Mouse (Mus musculus) gastrocnemius, postnatal 4 days (tissue): Measurements from ENCODE around the gene Plch1. TPM values are rescaled to one million over a fixed set of nuclear protein-coding genes. Genes with fewer than 3 reads are reported as not detected.

ENCODE experiments used
- DNase-seq, 2 experiments: peaks; one replicate each; pipeline ENCODE4 v3.0.0; 2021 to 2022; ENCODE audit warnings: low spot score in 2 of 2, mixed read lengths in 2 of 2
- total RNA-seq, 2 experiments: library from RNA; stranded (reverse); gene quantifications; 2 replicates each; pipeline ENCODE4 v1.2.3; 2021

The Plch1 gene
- total RNA-seq, 2 experiments from 2014 or later, result 0.31 to 0.61 TPM

DNA sequence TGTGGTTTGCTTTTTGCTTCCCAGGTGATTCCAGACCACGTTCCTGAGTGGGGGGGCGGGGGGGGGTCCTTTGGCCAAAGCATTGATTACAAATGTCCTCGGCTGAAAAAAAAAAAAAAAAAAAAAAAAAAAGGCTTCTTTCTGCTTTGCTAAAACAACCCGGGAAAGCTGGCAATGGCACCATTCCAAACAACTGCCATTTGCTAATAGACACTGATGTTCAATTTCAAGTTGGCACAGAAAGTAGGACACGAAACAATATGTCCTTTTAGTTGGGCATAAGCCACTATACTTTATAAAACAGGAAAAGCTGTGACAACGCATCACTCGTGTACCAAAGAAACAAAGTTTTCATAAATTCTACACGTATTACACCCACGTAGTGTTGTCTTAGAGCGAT is 36.6 kb downstream of the Plch1 start:
- no peak for DNase-seq

GRCm38 (mm10) chr3:63852828-63853227 is 46.4 kb downstream of the Plch1 start:
- DNase-seq, result no peak

GRCm38 (mm10) chr3:63851125-63851698 is 48.1 kb downstream of the Plch1 start:
- no peak for DNase-seq

DNA sequence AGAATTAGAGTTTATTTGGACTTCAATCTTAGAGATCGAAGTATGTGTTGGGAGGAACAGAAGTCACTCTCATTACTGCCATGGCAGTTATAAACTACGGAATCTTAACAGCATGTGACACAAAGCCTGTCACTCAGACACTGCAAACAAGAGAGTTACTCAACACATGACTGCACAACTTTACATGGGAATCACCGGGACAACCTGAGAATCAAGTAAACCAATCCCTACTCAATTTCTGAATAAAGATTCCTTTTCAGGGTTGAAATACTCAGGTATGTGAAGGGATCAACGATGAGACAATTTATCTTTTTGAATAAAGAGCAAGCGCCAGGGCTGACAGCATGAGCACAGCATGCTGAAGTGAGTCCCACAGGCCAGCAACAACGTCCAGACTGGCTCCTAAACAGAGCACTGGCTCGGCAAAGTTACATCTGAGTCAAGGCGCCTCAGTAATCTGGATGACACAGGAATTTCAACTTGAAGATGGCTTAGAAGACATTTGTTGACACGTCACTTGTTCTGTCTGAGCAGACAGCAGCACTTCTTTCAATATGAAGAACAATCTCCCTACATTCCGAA is 49.4 kb downstream of the Plch1 start:
- no peak for DNase-seq

- no peak for DNase-seq
Measured at GRCm38 (mm10) chr3:63844141-63844540, 55.1 kb downstream of the Plch1 start.

- no peak for DNase-seq
Measured at GRCm38 (mm10) chr3:63842436-63842835, 56.8 kb downstream of the Plch1 start.

DNA sequence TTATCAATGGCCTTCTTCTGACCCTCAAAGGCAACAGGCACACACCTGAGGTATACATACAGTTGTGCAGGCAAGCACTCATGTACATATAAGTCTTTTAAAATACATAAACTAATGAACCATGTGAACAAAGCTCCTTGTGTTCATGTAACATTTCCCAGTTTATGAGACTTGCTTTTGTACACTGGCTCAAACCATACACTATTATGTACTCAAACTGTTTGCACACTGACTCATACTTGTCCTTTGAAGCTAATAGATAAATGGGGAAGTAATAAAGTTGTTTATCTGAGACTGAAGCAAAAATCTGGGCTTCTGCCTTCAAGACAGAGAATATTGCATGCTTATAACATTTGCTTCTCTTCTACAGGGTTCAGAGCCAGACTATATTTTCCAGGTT is 61.5 kb downstream of the Plch1 start:
- DNase-seq, result no peak

GRCm38 (mm10) chr3:63836937-63837632 is 62.2 kb downstream of the Plch1 start:
- DNase-seq, result no peak

DNA sequence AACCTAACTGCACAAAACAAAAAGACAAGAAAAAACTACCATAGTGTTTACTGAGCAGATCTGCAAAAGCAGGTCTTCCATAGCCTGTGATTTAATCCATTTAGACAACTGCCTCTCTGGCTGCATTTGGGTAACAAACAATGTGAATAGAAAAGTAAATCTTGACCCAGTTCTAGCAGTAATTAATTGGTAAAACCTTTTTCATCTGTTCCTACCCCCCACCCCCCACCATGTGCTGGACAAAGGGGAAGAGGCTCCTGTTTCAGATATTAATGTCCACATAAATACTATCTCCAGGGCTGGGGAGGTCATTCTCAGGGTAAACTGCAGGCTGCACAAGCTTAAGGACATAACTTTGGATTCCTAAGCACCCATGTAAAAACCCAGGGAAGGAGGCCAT is 63.5 kb downstream of the Plch1 start:
- no peak for DNase-seq

DNA sequence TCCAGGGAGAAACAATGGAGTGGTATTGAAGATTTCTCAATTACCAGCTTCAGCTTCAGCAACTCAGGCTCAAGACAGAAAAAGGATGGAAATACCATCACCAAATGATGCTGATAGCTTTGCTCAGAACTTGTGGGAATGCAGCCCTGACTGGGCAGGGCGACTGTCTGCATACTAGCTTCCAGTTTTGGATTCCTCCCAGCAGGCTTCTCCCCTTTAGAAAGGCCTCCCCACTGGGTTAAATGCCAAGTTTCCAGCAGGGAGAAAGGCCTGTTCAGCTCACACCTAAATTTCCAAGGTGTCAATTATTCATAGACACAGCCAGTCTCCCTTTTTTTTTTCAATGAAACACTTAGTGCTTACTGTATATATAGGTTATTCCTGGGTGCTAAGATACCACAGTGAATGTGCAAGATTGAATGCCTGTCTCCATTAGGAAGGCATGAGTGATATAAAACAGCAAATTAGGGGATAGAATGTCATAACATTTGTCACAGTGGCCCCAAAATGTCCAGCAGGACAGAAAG is 75.3 kb downstream of the Plch1 start:
- DNase-seq, result peak in 1 of 2 experiments; percentile 12

DNA sequence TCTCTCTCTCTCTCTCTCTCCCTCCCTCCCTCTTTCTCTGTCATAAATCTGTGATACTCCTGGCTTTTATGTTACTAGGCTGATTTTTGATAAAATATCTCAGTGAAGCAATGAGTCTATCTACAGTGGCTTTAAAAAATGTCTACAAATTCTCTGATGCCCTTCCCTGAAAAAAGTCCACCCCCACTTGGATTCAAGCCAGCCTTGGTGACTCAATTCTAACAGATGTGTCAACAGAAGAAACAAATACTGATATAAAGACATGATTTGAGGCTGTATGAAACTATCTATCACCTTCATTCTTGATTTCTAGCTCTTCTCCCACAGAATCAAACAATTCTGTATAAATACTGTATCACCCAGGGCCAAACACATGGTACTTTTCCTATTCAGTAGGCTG is 76.6 kb downstream of the Plch1 start:
- no peak for DNase-seq

GRCm38 (mm10) chr3:63815131-63815530 is 84.1 kb downstream of the Plch1 start:
- DNase-seq, result no peak

- DNase-seq, result no peak
Measured at GRCm38 (mm10) chr3:63814203-63814602, 85.1 kb downstream of the Plch1 start.

- no peak for DNase-seq
Measured at GRCm38 (mm10) chr3:63806906-63807305, 92.4 kb downstream of the Plch1 start.

- no peak for DNase-seq
Measured at GRCm38 (mm10) chr3:63805496-63805895, 93.8 kb downstream of the Plch1 start.

DNA sequence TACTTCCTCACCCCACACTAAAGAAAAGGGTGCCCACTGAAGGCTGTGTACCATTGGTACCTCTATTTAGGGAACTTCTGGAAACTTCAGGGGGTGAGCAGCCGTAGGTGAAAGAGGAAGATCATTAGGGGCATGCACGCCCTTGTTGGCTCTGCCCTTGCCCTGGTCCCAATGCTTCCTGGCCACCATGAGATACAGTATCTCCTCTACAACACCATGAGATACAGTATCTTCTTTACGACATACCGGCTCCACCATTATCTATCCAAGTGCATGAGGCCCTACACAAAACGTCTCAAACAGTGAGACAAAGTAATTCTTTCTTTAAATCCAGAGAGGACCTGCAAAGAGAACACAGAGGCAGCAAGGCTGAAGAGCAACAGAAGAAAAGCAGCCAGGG is 98.6 kb downstream of the Plch1 start:
- no peak for DNase-seq

DNA sequence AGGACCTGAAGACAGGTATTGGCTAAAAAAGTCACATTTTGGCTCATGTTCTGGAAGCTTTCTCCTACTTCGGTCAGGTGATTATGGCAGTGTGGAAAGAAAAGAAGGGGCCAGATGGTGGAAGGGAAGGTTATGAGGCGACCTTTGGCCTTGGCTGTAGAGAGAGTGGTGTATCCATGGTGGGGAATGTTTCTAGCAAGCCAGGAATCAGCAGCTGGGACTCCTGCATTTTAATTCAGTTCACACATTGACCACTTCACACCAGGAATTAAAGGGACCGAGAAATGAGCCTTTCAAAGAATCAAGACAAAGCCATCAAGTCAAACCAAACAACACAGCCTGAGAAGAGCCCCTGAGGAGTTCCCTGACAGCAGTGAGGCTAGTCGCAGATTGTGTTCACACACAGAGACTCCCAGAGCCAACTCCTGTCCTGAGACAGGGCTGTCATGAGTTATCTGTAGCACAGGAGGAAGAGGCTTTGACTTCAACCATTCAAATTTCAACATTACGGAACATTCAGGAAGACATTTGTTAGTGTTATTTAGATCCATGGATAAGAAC is 112.4 kb downstream of the Plch1 start:
- no peak for DNase-seq

DNA sequence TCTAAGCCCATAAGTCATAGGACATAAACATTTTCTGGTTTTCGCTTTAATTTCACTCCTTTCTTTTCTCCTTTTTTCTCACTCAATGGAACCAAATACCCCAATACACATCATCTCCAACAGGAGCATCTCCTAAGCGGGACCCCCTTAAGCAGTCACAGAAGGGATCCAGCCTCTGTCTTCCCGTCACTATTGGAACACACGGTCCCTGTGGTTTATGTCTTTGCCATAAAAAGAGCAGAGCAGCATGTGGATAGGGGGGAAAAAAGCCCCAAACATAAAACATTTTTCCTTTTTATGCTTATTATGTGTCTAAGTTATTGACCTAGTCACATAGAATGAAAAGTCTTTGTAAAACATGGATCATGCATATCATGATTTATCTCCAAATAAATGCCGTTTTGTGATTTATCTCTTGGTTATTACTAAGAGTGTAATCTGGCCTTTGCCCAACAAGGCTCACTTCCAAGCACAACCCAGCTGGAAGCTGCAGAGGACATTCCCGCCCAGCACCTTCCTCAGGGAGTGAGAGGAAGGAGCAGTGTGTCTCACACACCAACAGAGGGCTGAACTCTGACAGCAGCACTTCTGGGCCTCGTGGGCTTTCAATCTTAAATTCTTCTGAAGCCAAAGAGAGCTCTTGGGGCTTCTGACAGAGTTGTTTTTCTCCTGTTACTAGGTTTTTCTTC is 126.5 kb downstream of the Plch1 start:
- peak in 1 of 2 experiments; percentile 41 for DNase-seq

DNA sequence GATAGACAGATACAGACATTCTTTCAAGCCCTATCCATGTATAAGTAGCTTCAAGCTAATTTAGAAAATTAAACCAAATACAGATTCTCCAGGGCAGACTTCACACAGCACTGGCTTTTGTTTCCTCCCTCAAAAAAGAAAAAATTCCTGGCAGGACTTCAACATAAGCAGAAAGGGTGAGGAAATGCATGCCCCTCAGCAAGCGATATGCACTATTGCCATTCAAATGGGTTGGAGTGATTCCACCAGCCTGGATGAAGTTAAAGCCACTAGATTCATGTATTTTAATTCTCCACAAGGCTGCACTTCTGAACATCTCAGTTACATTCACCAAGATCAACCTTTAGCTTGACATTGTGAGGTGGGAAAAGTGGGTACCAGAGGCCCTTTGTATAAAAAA is 138.5 kb downstream of the Plch1 start:
- no peak for DNase-seq

- DNase-seq, result no peak
Measured at GRCm38 (mm10) chr3:63740073-63740472, 159.2 kb downstream of the Plch1 start.

- DNase-seq, result no peak
Measured at GRCm38 (mm10) chr3:63728325-63728724, 170.9 kb downstream of the Plch1 start.
